Mouse (Mus musculus) myocyte (in vitro differentiated cells): ENCODE measurements at regions not wholly inside any gene's neighbourhood (a gene's known extent, or its start where the extent isn't known, plus 50 kb on each side); places are given as distances from the start of the nearest gene placed in this dataset.

Experiments
- CEBPB ChIP-seq: IDR thresholded peaks from 2 replicates; pipeline ENCODE4 v1.6.1; 2011; ENCODE audit warnings: mild to moderate bottlenecking, moderate library complexity; ENCODE audit not compliant: poor library complexity, insufficient read depth, severe bottlenecking
- E2F4 ChIP-seq: IDR thresholded peaks from one replicate; pipeline ENCODE4 v1.6.1; 2011; ENCODE audit warnings: mild to moderate bottlenecking, control low read depth, moderate library complexity; ENCODE audit not compliant: insufficient read depth
- MAX ChIP-seq: IDR thresholded peaks from one replicate; pipeline ENCODE4 v1.6.1; 2011; ENCODE audit warnings: low read depth, mild to moderate bottlenecking, control low read depth
- MYOD1 ChIP-seq, 3 experiments: IDR thresholded peaks; one replicate each; pipeline ENCODE4 v1.6.1; 2011; ENCODE audit warnings: control low read depth in 2 of 3, low read depth in 2 of 3, mild to moderate bottlenecking in 2 of 3, moderate library complexity in 1 of 3; ENCODE audit not compliant: insufficient read length in 2 of 3, control insufficient read depth in 1 of 3
- MYOG ChIP-seq, 3 experiments: IDR thresholded peaks; one replicate each; pipeline ENCODE4 v1.6.1; 2011; ENCODE audit warnings: control low read depth in 2 of 3, low read depth in 2 of 3, mild to moderate bottlenecking in 2 of 3; ENCODE audit not compliant: insufficient read length in 2 of 3, control insufficient read depth in 1 of 3, insufficient read depth in 1 of 3
- POLR2A ChIP-seq: IDR thresholded peaks from one replicate; pipeline ENCODE4 v1.6.1; 2011; ENCODE audit warnings: low read depth, mild to moderate bottlenecking, control low read depth, moderate library complexity; ENCODE audit not compliant: insufficient read length
- POLR2AphosphoS2 ChIP-seq: IDR thresholded peaks from one replicate; pipeline ENCODE4 v1.6.1; 2011; ENCODE audit warnings: low read depth, control low read depth; ENCODE audit not compliant: insufficient read length
- REST ChIP-seq: IDR thresholded peaks from one replicate; pipeline ENCODE4 v1.6.1; 2011; ENCODE audit warnings: mild to moderate bottlenecking, control low read depth, moderate library complexity; ENCODE audit not compliant: insufficient read depth, insufficient read length
- SRF ChIP-seq: IDR thresholded peaks from one replicate; pipeline ENCODE4 v1.6.1; 2011; ENCODE audit warnings: low read depth; ENCODE audit not compliant: control insufficient read depth, insufficient read length
- TCF12 ChIP-seq: IDR thresholded peaks from one replicate; pipeline ENCODE4 v1.6.1; 2011; ENCODE audit warnings: mild to moderate bottlenecking, control low read depth; ENCODE audit not compliant: poor library complexity, insufficient read depth, severe bottlenecking
- TCF3 ChIP-seq: IDR thresholded peaks from one replicate; pipeline ENCODE4 v1.6.1; 2011; ENCODE audit warnings: low read depth, control low read depth; ENCODE audit not compliant: insufficient read length
- USF1 ChIP-seq: IDR thresholded peaks from one replicate; pipeline ENCODE4 v1.6.1; 2011; ENCODE audit warnings: low read depth, mild to moderate bottlenecking, control low read depth, moderate library complexity

- TF ChIP-seq POLR2A (no peak), TCF12 (no peak), POLR2AphosphoS2 (no peak), USF1 (no peak), MYOD1 (IDR thresholded peaks at IDR 0.05; ENCODE audit: control insufficient read depth in 1 of 3, insufficient read length in 2 of 3, low read depth in 2 of 3) (no peak), REST (no peak), E2F4 (no peak), MYOG (IDR thresholded peaks at IDR 0.05; ENCODE audit: control insufficient read depth in 1 of 3, insufficient read depth in 1 of 3, insufficient read length in 2 of 3, low read depth in 2 of 3) (no peak), MAX (no peak), SRF (no peak), CEBPB (no peak), TCF3 (no peak)
These were observed 213.4 kb downstream of the Ipo11 start for GRCm38 (mm10) chr13:106723315-106723714.
